Mouse (Mus musculus): ENCODE measurements around the gene Clec12b.
"Not testable (repeated sequence)": the region's sequence is repeated elsewhere in the genome, so short reads cannot be mapped to it uniquely, and the experiment has no call there.

Gene Clec12b

DNA sequence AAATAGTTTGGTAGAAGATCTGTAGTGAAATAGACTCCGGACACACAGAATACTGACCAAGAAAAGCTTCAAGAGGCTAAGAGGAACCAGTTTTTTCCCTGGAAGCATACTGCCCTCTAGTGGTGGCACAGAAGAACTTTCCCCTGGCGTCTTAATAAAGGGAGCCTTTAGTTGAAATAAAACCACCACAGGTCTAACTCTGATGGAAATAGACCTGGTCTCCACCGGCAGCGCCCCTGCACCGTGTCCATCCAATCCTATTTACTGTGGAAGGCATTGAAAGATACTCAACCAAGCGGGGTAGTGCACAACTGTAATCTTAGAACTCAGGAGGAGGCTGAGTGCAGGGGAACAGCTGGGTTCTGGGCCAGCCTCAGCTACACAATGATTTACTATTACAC is 19.7 kb downstream of the Clec12b start:
- DNase-seq = peak; percentile 32

DNA sequence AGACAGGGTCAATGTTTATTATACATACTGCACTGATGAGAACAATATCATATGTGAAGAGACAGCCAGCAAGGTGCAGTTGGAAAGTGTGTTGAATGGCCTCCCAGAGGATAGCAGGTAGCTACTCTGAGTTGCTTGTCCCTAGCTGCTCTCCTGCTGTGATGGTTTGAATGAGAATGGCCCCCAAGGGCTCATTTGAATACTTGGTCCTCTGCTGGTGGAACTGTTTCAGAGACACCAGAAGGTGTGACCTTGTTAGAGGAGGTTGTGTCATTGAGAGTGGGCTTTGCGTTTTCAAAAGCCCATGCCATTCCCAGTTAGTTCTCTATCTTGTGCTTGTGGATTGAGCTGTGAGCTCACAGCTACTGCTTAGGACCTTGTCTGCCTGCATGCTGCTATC is 21.7 kb downstream of the Clec12b start:
- DNase-seq = no peak

DNA sequence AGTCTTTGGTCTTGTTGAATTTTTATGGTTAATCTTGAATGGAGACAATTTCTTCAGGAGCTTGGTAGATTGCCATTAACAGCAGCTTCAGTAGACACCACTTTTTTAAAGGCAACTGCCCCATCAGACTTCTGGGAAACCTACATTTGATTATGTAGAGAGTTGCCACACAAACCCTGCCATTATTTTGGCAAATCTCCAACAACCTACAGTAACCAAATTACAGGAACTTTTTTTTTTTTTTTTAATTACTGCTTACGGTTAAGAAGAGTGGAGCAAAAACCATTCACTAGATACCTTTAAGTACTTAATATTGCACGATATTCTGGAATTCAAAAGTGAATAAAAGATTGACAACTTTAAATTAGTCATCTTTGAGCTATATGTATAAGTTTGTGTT is 26.2 kb downstream of the Clec12b start:
- DNase-seq = no peak

DNA sequence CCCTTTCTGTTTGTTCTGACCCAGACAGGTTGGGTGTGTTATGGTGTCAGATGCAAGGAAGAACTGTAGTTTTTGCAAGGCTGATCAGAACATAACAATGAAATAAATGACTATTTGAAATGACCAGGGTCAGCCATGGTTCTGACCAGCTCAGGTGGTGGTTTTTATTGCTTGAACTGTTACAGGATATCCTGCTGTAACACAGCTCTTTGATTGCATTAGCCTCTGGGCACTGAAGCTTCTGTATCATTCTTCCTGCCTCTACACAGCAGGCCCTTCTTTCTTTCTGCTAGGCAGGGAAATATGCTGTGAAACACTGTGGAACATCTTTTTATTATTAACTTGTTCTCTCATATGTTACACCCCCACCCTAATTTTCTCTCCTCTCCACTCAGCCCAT is 29.2 kb downstream of the Clec12b start:
- no peak for DNase-seq

DNA sequence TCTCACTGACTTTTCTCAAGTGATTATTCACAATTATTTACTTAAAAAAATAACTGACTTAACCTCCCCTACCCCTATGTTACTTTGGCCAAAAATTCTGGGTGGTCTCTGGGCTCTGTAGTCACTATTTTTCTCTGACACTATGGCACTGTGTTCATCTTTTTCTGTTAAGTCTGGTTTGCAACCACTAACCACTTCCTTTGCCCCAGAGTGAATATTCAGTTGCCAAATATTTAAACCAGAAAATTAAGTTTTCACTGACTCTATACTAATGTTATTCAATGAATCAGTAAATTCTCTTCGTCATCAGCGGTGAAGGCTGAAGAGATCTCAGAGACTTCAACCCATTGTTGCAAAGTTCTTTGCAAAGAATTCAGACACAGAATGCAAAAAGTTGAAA is 29.9 kb downstream of the Clec12b start:
- DNase-seq = no peak

DNA sequence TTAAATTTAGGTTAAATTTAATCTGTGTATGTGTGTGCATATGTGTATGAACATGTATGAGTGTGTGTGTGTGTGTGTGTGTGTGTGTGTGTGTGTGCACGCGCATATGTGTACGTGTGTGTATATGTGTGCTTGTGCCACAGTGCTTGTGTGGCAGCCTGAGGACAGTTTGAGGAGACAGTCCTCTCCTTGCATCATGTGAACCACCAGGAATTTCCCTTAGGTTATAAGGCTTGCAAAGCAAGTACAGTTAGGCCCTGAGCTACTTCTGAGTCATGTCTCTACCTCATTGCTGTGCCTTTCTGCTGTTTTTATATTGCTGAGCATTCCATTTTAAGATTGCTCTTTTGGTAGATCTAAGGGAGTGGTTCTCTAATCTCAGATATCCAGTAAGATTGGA is 34.6 kb downstream of the Clec12b start:
- no peak for DNase-seq

DNA sequence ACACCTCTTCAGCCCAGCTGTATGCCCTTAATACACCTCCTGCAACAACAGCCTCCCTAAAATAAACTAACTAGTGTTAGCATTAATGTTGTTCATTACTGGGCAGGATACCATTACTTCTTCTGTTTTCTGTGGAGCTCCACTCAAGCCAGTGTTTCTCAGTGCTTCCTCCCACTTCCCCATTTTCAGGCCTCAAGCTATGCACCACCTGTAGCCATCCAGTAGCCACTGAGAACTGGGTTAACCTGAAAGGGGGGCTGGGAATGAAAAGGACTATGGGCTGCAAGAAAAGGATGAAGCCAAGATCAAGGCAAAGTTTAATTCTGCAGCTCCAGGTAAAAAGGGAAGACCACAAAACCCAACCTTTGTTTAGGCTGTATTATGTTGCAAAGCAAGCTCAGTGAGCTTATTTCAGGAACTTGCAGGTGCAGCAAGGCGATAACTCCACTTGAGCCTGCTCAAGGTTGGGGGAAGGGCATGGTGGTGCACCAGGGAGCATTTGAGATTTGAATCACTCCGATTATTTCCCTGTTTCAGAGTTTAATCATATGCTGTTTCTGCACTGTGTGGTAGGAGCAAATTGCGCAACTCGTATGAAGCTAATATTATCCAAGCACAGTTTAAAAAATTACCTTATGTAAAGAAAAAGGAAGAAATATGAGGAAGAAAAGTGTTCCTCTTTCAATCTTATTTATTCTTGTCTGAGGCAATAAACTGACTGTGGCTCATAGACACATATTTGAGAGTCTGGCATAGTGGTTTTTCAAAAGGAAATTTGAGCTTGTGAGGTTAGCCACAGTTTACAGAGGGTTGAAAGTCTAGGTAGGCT is 35.9 kb downstream of the Clec12b start:
- peak; percentile 10 for DNase-seq

DNA sequence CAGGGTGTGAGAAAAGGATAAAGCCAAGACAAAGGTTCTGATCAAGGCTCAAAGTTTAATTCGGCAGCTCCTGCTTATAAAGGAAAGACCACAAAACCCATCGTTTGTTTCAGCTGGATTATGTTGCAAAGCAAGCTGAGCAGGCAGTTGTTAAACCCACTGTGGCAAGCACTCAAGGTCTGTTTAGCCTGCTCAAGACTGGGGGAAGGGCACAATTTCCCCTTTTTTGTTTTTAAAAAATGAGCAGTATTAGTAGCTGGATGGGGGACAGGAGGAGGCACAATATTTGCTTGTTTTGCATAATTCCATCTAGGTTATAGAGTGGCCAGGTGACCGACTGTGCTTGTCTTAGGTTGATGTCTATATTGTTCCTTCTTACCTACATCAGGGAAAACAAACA is 41.3 kb downstream of the Clec12b start:
- no peak for DNase-seq

DNA sequence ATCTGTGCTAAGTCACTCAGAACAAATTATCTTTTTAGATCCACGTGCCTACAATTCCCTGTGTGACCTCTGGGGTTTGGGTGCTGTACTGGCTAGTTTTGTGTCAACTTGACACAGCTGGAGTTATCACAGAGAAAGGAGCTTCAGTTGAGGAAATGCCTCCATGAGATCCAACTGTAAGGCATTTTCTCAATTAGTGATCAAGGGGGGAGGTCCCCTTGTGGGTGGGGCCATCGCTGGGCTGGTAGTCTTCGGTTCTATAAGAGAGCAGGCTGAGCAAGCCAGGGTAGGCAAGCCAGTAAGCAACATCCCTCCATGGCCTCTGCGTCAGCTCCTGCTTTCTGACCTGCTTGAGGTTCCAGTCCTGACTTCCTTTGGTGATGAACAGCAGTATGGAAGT is 43.3 kb downstream of the Clec12b start, which contains the start of gene Clec12a:
TSS of gene Clec12a (plus strand) at position 301 of the 400 bp plus-strand sequence.
- DNase-seq = not testable (repeated sequence)

DNA sequence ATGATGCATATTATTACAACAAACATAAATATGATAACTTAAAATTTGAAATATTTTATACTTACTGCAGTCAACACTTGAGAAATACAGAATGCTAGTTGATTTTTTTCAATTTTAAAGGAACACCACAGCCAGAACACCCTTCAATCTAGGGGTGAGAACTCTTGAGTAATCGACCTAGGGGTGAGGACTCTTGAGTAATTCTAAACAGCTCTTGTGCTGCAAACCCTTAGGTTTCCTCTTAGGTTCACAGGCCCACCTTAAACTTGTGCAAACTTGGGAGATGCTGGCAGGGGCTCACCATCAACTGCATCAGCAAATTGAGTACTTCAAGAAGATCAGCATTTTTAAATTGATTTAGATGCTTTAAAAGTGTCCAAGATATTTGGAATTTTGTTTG is 47.9 kb downstream of the Clec12b start:
- no peak for DNase-seq

DNA sequence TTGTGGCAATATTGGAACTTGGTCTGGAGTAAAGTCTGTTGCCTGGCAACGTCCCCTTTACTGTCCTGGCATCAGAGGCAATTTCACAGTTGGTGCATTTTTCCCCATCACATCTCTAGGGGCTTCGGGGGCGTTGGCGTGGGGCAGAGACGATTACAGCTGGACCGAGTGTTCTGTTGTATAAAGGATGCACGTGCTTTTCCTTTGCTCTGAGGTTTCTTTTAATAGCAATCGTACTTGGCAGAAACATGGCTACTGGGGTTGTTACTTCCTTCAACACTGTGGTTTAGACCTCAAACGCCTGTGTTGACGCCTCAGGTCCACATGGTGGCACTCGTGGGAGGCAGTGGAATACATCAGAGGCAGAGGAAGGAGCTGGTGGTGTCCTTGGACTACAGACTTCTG is 52.0 kb downstream of the Clec12b start:
- DNase-seq = peak; percentile 63

DNA sequence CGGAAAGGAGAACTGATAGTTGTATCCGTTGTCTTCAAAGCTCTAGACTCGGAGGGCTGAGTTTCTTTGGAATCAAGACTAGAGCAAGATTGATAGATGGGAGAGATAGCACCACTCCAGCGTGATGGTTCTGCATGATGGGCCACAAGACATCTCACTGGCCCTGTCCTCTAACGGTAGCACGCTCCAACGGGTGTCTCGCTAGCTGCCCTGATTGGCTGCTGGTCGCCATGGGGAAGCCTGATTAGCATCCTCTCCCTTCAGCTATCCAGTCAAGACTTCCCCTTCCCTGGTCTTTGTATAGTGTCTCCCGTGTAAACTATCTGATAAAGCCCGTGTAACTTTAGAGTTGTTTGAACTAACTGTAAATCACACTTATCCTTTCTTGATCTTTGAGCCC is 54.1 kb downstream of the Clec12b start, which contains the start of gene 4922502D21Rik:
TSS of gene 4922502D21Rik (minus strand) at position 187 of the 400 bp plus-strand sequence.
- DNase-seq = no peak

DNA sequence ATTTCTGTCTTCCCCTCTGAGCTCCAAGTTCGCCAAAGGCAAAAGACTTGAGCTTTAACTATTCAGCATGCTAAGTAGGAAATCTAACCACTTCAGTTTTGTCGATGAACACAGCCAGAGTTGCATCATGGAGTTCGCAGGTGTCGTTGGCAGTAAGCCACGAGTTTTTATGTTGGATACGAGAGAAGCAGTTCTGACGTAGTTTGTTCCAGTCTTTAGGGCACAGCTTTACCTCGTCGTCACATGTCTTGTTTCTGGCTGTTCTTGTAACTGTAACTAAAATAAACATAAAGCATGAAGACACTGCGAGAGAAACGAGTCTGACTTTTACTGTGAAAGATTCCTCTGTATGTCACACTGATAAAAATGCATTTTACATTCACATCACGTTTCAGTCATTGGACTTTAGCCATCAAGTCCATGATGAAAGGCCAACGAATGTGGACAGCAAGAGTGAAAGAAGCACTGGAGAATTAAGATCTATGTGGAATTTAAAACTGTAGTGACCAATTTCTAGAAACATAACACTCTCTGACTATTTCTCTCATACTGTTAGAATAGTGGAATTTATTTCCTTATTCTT is 59.0 kb downstream of the Clec12b start:
- no peak for DNase-seq

DNA sequence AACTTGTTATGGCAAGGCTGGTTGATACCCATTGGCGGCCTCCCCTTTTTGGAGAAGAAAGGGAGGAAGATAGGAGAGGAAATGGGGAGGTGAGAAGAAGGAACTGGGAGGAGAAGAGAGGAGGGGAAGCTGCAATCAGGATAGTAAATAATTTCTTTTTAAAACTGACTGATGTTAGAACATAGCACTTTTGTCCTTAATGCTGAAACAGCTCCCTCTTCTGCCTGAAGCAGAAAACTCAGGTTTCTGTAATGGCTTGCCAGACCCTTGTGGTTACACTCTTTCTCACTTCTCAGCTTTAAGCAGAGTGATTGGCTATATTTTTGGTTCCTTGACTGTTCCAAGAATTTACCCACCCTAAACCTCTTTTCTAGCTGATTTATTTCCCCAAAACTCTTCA is 59.7 kb downstream of the Clec12b start:
- DNase-seq = no peak
